Mouse (Mus musculus): ENCODE results near the gene Aatk. TPM values are rescaled to one million over a fixed set of nuclear protein-coding genes. Genes with fewer than 3 reads are reported as not detected.

The Aatk gene
- polyA plus RNA-seq, 2 experiments: 0.13 to 0.45 TPM

DNA sequence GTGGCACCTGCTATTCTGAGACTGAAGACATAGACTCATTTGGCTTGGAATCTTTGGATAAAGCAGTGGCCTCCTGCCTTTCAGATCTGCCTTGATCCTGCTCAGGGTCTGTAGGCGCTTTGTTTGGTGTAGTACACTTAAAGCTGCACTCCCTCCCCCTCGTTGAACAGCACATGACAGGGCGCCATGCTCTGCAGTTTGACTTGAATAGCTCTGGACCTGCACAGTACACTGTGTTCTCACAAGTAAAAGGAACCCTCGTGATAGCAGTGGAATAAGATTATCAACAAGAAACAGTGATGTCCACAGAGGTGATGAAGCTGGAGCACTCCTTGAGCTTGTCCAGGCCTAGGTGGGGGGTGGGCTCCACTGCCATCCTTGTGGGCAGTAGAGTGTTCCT lies 87.3 kb downstream of the Aatk start:
- H3K9me3 ChIP-seq (ENCODE audit: control insufficient read depth, low read length): no peaks in the 10 kb centered on the region
- no peak for DNase-seq (ENCODE audit: low read depth in 3 of 3, low spot score in 3 of 3)
- no peak overlapping the region for H3K4me3 ChIP-seq (ENCODE audit: insufficient read depth in 1 of 2, low read depth in 2 of 2, low read length in 2 of 2)
- no peaks in the 10 kb centered on the region for H3K27me3 ChIP-seq (ENCODE audit: control insufficient read depth, insufficient read depth, low read length)
- no peaks in the 10 kb centered on the region for H3K36me3 ChIP-seq (replicated peaks; ENCODE audit: control insufficient read depth, insufficient read depth, low read depth)
- ATAC-seq (ENCODE audit: insufficient read depth): no peak
- H3K9ac ChIP-seq (replicated peaks): no peak overlapping the region
- no peak overlapping the region for H3K4me2 ChIP-seq (ENCODE audit: low read depth)
- TF ChIP-seq EP300 (IDR thresholded peaks at IDR 0.05; ENCODE audit: low read depth): no peak
- TF ChIP-seq CTCF (IDR thresholded peaks at IDR 0.05; ENCODE audit: low read depth): no peak
- H3K4me1 ChIP-seq (replicated peaks; ENCODE audit: control insufficient read depth in 2 of 2, insufficient read depth in 2 of 2, low read length in 1 of 2): peaks cover 0 to 16% of the 10 kb centered on the region in 2 experiments; a peak in 3 of 4 replicates
- H3K27ac ChIP-seq: no peak overlapping the region
- 53% methylated on average over 4 of the region's 4 CpGs for WGBS (ENCODE audit: insufficient replicate concordance)

DNA sequence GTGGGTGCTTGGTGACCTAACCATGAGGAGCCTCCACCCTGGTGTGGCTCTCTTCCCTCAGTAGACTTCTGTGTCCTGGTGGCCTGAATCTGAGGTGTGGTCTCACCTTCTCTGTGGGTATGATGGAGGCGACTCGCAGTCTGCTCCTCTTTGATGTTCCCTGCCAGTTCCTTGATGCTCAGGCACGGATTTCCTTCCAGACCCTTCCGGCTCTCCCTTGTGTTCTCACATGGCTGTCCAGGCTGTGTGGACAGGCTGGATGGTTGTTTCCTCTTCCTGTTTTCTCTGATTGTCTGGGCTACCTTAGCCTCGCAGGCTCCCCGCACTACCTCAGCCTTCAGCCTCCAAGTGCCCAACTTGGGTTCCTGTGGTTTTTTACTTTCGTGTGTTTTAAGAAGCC lies 88.1 kb downstream of the Aatk start:
- Histone ChIP-seq H3K4me3 (ENCODE audit: insufficient read depth in 1 of 2, low read depth in 2 of 2, low read length in 2 of 2) (no peak overlapping the region), H3K9me3 (ENCODE audit: control insufficient read depth, low read length) (no peaks in the 10 kb centered on the region), H3K36me3 (replicated peaks; ENCODE audit: control insufficient read depth, insufficient read depth, low read depth) (no peaks in the 10 kb centered on the region), H3K4me1 (replicated peaks; ENCODE audit: control insufficient read depth in 2 of 2, insufficient read depth in 2 of 2, low read length in 1 of 2) (peaks cover 0 to 20% of the 10 kb centered on the region in 2 experiments; a peak in 3 of 4 replicates), H3K27ac (no peak overlapping the region), H3K9ac (replicated peaks) (no peak overlapping the region), H3K4me2 (ENCODE audit: low read depth) (no peak overlapping the region), H3K27me3 (ENCODE audit: control insufficient read depth, insufficient read depth, low read length) (no peaks in the 10 kb centered on the region)
- ATAC-seq (ENCODE audit: insufficient read depth) (no peak), DNase-seq (ENCODE audit: low read depth in 3 of 3, low spot score in 3 of 3) (no peak)
- WGBS (ENCODE audit: insufficient replicate concordance): 42% methylated on average over 7 of the region's 7 CpGs
- TF ChIP-seq CTCF (IDR thresholded peaks at IDR 0.05; ENCODE audit: low read depth): no peak
- no peak for TF ChIP-seq EP300 (IDR thresholded peaks at IDR 0.05; ENCODE audit: low read depth)

MicroRNAs within 50 kb of the gene (microRNA counts, 519-probe panel; counts per million panel counts)
- microRNA mmu-miR-338-3p (69.9 counts per million), microRNA mmu-miR-338-5p (69.9 counts per million)

Small RNA genes lying within 50 kb of the gene (microRNA-seq; reads per million reads assigned to microRNA genes)
- gene Gm25948 (not detected), gene Mir3065 (not detected), gene Mir338 (not detected)

Other genes with a start within 250 kb of the Aatk start
- 13.5 and 15.2 TPM in 2 replicates for gene Chmp6, start 133.7 kb downstream of the Aatk start, polyA plus RNA-seq (2012; rRNA removed)
- gene Chmp6, start 133.7 kb downstream of the Aatk start, polyA plus RNA-seq (2014; fragmentation: Nextera tagmentation; extraction: Ambion mirVana): 25.2 and 27.2 TPM in 2 replicates
- gene Baiap2, start 104.4 kb downstream of the Aatk start, polyA plus RNA-seq (2012; rRNA removed): 5.6 and 6.3 TPM in 2 replicates
- gene Baiap2, start 104.4 kb downstream of the Aatk start, polyA plus RNA-seq (2014; fragmentation: Nextera tagmentation; extraction: Ambion mirVana): 4.2 and 4.8 TPM in 2 replicates
- 2.3 and 4.4 TPM in 2 replicates for gene Cep131, start 39.7 kb upstream of the Aatk start, polyA plus RNA-seq (2012; rRNA removed)
- 2.4 and 2.7 TPM in 2 replicates for gene Cep131, start 39.7 kb upstream of the Aatk start, polyA plus RNA-seq (2014; fragmentation: Nextera tagmentation; extraction: Ambion mirVana)
- gene Tepsin, start 51.6 kb upstream of the Aatk start, polyA plus RNA-seq (2012; rRNA removed): 11.0 and 12.7 TPM in 2 replicates
- 4.2 and 4.4 TPM in 2 replicates for gene Tepsin, start 51.6 kb upstream of the Aatk start, polyA plus RNA-seq (2014; fragmentation: Nextera tagmentation; extraction: Ambion mirVana)
- gene Ndufaf8, start 51.8 kb upstream of the Aatk start, polyA plus RNA-seq (2012; rRNA removed): 20.3 and 30.3 TPM in 2 replicates
- 52.9 and 57.5 TPM in 2 replicates for gene Ndufaf8, start 51.8 kb upstream of the Aatk start, polyA plus RNA-seq (2014; fragmentation: Nextera tagmentation; extraction: Ambion mirVana)
- gene Slc38a10, start 104.2 kb upstream of the Aatk start, polyA plus RNA-seq (2012; rRNA removed): 15.9 and 21.0 TPM in 2 replicates
- gene Slc38a10, start 104.2 kb upstream of the Aatk start, polyA plus RNA-seq (2014; fragmentation: Nextera tagmentation; extraction: Ambion mirVana): 21.8 and 23.3 TPM in 2 replicates
- 1.5 and 1.6 TPM in 2 replicates for gene Bahcc1, start 185.8 kb upstream of the Aatk start, polyA plus RNA-seq (2012; rRNA removed)
- 0.75 and 1.2 TPM in 2 replicates for gene Bahcc1, start 185.8 kb upstream of the Aatk start, polyA plus RNA-seq (2014; fragmentation: Nextera tagmentation; extraction: Ambion mirVana)